25 mouse cellular contexts compared by ENCODE assay signal in the genomic region with DNA sequence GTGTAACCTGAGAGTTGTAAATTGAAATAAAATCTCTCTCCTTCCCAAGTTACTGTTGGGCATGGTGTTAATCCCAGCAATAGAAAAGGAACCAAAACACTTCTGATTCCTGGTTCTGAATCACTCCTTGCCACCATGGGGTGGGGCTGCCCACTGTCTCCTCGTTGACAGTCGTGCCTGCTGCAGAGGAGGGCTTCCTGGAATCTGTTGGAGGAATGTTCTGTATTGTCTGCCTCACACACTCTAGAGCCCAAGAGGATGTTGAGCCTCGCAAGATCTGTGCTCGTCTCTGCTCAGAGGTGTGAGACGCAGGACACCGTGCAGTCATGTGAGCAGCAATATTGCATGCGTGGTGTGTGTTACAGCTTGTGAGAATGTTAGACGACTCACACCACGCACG.
"Had no signal": no experiment of that assay in that cellular context is flagged by ENCODE, and none has a peak within 500 bp of the region (broad histone marks: within the 10 kb centered on the region; RNA-seq: fewer than 3 reads in every experiment).

No protein-coding gene starts in this region.

- H3K4me3 ChIP-seq: heart, embryonic 10.5 days; heart, embryonic 13.5 days; heart, embryonic 15.5 days; hindbrain, embryonic 13.5 days; hindbrain, embryonic 15.5 days; kidney, embryonic 15.5 days; limb, embryonic 13.5 days; limb, embryonic 15.5 days had no signal

- H3K4me1 ChIP-seq: heart, embryonic 10.5 days; heart, embryonic 13.5 days; heart, embryonic 15.5 days; kidney, embryonic 15.5 days had no signal

- ATAC-seq: forebrain, postnatal 0 days; hindbrain, postnatal 0 days; intestine, embryonic 16.5 days had no signal

- DNase-seq: forebrain, postnatal 0 days; gastrocnemius, postnatal 14 days; gastrocnemius, postnatal 36 days; heart, adult 18-20 months; heart, postnatal 14 days; heart, postnatal 36 days; kidney, adult 11 months; kidney, adult 2 months; kidney, adult 9 months; kidney, postnatal 14 days; kidney, postnatal 36 days; layer of hippocampus, adult 9-11 months; layer of hippocampus, postnatal 36 days; left cerebral cortex, postnatal 4 days had no signal

- H3K9ac ChIP-seq: forebrain, postnatal 0 days; heart, embryonic 13.5 days; heart, embryonic 15.5 days; hindbrain, embryonic 13.5 days; hindbrain, embryonic 15.5 days; kidney, embryonic 15.5 days; limb, embryonic 13.5 days; limb, embryonic 15.5 days had no signal

- H3K27ac ChIP-seq: heart, embryonic 10.5 days; heart, embryonic 13.5 days; heart, embryonic 15.5 days; hindbrain, embryonic 13.5 days; hindbrain, embryonic 15.5 days; hindbrain, postnatal 0 days; kidney, embryonic 15.5 days; kidney, postnatal 0 days; limb, embryonic 13.5 days; limb, embryonic 15.5 days had no signal

- H3K36me3 ChIP-seq: heart, embryonic 10.5 days; heart, embryonic 13.5 days; heart, embryonic 15.5 days; hindbrain, embryonic 13.5 days; hindbrain, embryonic 15.5 days; kidney, embryonic 15.5 days; limb, embryonic 13.5 days; limb, embryonic 15.5 days had no signal

- H3K27me3 ChIP-seq: hindbrain, embryonic 15.5 days; kidney, embryonic 15.5 days had no signal

- H3K4me2 ChIP-seq: heart, embryonic 13.5 days; heart, embryonic 15.5 days; hindbrain, embryonic 13.5 days; hindbrain, embryonic 15.5 days; kidney, embryonic 15.5 days; limb, embryonic 13.5 days; limb, embryonic 15.5 days had no signal

- H3K9me3 ChIP-seq: heart, embryonic 10.5 days; heart, embryonic 13.5 days; heart, embryonic 15.5 days; hindbrain, embryonic 13.5 days; hindbrain, embryonic 15.5 days; kidney, embryonic 15.5 days; limb, embryonic 13.5 days; limb, embryonic 15.5 days had no signal
